Mouse (Mus musculus) kidney, adult 2 months (tissue): ENCODE data around the gene Megf8.

Experiments
- CTCF ChIP-seq: fragments of 200-500 bp; conservative IDR thresholded peaks from 2 replicates; pipeline ENCODE4 v1.5.1; 2011; ENCODE audit warnings: low read depth, mild to moderate bottlenecking, control low read depth, low read length, moderate library complexity, mixed read lengths; ENCODE audit not compliant: insufficient read depth, insufficient read length
- POLR2A ChIP-seq: fragments of 200-500 bp; IDR thresholded peaks from one replicate; pipeline ENCODE4 v1.6.1; 2011; ENCODE audit warnings: low read depth, low read length, control low read depth

DNA sequence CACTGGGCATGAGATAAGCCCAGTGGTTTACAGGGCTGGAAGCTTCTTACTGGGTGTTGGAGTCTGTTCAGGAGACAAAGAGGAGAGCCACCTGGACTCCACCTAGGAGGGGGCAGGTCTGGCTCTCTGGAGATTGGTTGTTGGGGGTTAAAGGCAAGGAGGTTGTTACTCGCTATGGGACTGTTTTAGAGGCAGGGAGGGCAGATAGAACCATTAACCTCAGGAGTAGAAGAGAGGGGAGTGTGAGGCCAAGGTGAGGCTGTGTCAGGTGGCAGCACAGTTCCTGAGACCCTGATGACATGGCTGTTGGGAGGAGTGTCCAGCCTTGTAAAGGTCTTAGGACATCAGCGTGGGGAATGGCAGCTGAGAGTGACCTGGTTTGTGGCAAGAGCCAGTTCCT, 32.8 kb upstream of the Megf8 start:
- TF ChIP-seq POLR2A = no peak
- TF ChIP-seq CTCF = no peak
